Mouse (Mus musculus) myocyte (in vitro differentiated cells): Measurements from ENCODE around the gene Riox2.

Experiments used
- MAX ChIP-seq: IDR thresholded peaks from one replicate; pipeline ENCODE4 v1.6.1; 2011; ENCODE audit warnings: low read depth, mild to moderate bottlenecking, control low read depth
- MYOG ChIP-seq, 3 experiments: IDR thresholded peaks; one replicate each; pipeline ENCODE4 v1.6.1; 2011; ENCODE audit warnings: control low read depth in 2 of 3, low read depth in 2 of 3, mild to moderate bottlenecking in 2 of 3; ENCODE audit not compliant: insufficient read length in 2 of 3, control insufficient read depth in 1 of 3, insufficient read depth in 1 of 3
- POLR2A ChIP-seq: IDR thresholded peaks from one replicate; pipeline ENCODE4 v1.6.1; 2011; ENCODE audit warnings: low read depth, mild to moderate bottlenecking, control low read depth, moderate library complexity; ENCODE audit not compliant: insufficient read length
- POLR2AphosphoS2 ChIP-seq: IDR thresholded peaks from one replicate; pipeline ENCODE4 v1.6.1; 2011; ENCODE audit warnings: low read depth, control low read depth; ENCODE audit not compliant: insufficient read length

GRCm38 (mm10) chr16:59474788-59475187 lies 3.2 kb downstream of the Riox2 start:
- no peak for TF ChIP-seq MYOG (IDR thresholded peaks at IDR 0.05; ENCODE audit: control insufficient read depth in 1 of 3, insufficient read depth in 1 of 3, insufficient read length in 2 of 3, low read depth in 2 of 3)
- TF ChIP-seq POLR2A, result no peak
- TF ChIP-seq MAX, result no peak
- TF ChIP-seq POLR2AphosphoS2, result no peak
